Mouse (Mus musculus) G1E (cell line): ENCODE data around the gene Nckap1.

ENCODE experiments used
- CTCF ChIP-seq: IDR thresholded peaks from 2 replicates; pipeline ENCODE4 v1.5.1; 2012; ENCODE audit warnings: low read depth, low read length, inconsistent platforms, mixed read lengths
- GATA1 ChIP-seq: IDR thresholded peaks from 2 replicates; pipeline ENCODE4 v1.6.1; 2012; ENCODE audit warnings: borderline replicate concordance, low read length, inconsistent platforms, mixed read lengths
- GATA2 ChIP-seq: IDR thresholded peaks from 2 replicates; pipeline ENCODE4 v1.6.1; 2012; ENCODE audit warnings: low read depth, low read length, inconsistent platforms, borderline replicate concordance

DNA sequence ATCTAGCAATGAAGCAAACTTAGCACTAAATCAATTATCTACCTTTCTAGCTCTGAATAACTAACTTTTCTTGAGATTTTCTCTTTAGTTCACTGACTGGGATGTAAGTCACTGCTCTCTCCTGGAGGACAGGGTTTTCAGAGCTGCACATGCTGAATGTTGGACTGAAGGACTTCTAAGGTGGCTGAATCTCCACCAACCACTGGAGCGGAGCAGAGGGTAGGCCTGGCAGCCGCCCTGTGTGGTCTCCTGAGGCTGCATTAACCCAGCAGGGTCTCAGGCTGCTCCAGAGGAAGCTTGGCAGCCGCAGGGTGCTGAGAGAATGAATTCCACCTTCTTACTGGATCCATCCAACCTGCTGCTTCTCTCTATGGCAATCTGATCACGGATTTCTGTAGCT lies 31.5 kb downstream of the Nckap1 start:
- TF ChIP-seq CTCF (no peak), GATA1 (no peak), GATA2 (no peak)
